Mouse (Mus musculus): ENCODE data around the gene Ndufab1. TPM values are rescaled to one million over a fixed set of nuclear protein-coding genes. Genes with fewer than 3 reads are reported as not detected.
"Not testable (repeated sequence)": the region's sequence is repeated elsewhere in the genome, so short reads cannot be mapped to it uniquely, and the experiment has no call there.

Gene Ndufab1
- 1,000 to 10,000 TPM; 1,113 to 1,195 TPM for total RNA-seq (2021)

DNA sequence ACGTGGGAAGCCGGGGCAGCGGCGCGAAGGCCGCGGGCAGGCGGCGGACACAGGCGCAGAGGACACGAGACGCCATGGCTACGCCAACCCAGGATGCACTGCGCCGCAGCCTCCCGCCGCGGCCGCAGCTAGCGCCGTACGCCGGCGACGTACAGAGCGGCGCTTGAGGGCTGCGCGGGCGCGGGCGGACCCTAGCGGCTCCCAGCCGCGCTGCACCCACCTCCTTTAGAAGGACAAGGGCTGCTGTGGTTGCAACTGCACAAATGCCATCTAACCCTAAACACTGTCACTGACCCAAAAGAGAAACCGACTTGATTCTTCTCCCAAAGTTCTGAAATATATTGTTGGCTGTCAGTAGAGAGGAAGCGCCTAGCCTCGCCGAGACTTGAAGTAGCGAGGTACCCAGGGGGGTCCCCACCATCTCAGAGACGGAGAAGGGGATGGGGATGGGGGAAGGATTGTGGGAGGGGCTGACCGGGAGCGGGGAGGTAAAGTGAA is at the start of gene Ndufab1:
TSS of gene Ndufab1 (minus strand) at position 140 of the 498 bp plus-strand sequence.
- peak; percentile 88 for DNase-seq

GRCm38 (mm10) chr7:122140991-122141390 is 39.3 kb upstream of the Ndufab1 start:
- no peak for DNase-seq

GRCm38 (mm10) chr7:122138190-122138589 is 36.5 kb upstream of the Ndufab1 start:
- no peak for DNase-seq

DNA sequence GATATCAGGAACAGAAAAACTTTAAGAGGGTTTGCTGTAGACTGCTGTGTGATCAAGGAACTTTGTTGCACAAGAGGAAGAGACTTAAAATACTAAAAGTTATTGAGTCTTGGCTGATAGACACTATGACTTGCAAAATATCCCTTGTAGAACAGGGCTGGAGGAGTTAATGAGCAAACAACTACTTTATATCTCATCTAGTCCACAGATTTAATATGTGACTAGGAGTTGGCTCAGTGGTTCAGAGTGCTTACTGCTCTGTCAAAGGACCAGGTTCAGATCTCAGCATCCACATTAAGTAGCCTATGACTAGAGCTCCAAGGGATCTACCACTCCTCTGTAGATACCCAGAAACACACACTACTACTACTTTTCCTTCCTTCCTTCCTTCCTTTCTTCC is 35.4 kb upstream of the Ndufab1 start:
- DNase-seq = no peak

- peak; percentile 16 for DNase-seq
Observed at GRCm38 (mm10) chr7:122135070-122135469, 33.4 kb upstream of the Ndufab1 start.

- no peak for DNase-seq
Observed at GRCm38 (mm10) chr7:122133338-122133625, 31.6 kb upstream of the Ndufab1 start.

DNA sequence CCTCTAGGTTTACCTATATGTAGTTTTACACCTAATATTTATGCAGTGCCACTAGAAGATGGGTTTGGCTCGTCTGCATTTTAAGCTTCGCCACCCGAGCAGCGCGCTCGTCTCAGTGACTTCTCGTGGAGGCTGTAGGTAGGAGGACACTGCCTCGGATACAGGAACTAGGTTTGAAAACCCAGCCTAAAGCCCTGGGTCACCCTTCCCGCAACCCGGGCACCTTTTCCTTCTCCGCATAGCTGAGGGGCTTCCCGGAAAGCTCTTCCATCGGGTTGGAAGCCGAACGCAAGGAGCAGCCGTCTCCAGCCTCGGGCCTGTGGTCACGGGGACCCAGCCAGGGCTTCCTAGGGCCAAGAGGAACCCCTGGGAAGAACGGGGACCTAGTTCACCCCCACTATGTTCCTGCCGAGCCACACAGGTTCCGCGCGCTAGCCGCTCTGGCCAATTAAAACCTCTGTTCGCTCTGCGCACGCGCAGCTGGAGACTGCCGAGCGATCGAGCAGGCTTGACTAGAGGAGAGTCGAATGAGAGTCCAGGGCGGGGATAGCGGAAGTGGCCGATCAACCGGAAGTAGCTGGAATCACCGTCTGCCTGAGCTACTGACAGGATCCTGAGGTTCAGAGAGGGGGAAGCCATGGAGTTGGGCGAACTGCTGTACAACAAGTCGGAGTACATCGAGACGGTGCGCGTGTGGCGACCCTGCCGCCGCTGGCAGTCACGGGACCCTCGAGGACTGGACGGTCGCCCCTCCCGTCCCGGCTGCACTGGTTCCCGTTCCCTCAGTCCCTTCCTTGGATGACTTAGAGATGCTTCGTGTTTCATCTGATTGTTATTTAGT is 31.0 kb upstream of the Ndufab1 start, which contains the start of the genes Palb2 and Dctn5:
TSS of gene Palb2 (minus strand) at position 489 of the 841 bp plus-strand sequence.
TSS of gene Dctn5 (plus strand) at position 545 of the 841 bp plus-strand sequence.
- peak; percentile 99 for DNase-seq

DNA sequence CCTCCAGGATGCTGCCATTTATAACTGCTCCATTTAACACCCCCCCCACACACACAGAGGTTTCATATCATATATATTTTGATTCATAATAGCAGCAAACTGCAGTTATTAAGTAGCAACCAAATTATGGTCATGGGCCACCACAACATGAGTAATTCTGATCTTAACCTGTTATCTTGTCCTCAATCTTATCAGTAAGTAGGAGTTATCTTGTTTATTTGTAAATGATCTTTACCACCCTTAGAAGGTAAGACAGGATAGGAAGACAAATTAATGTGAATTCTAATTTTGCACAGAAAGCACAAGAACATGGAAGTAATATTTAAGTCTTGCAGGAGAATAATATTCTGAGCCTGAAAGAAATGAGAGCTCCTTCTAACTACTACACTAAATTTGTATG is 30.1 kb upstream of the Ndufab1 start:
- DNase-seq = no peak

DNA sequence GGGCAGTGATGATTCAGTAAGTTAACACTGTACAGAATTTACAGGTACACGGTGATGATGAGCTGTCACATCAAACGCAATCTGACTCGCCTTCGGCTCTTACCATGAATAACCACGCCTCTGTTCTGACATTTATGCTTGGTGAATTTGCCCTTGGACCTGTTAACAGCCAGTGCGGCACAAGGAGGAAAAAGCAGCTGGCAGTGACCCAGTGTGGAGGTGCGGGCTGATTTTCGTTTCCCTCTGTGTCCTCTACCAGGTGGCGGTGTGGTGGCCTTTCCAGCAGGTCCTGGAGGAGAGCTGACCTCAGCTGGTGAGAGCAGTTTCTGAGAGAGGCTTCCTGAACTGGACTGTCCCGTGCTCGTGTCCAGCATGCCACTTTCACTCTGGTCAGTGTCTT is 25.3 kb upstream of the Ndufab1 start:
- no peak for DNase-seq

DNA sequence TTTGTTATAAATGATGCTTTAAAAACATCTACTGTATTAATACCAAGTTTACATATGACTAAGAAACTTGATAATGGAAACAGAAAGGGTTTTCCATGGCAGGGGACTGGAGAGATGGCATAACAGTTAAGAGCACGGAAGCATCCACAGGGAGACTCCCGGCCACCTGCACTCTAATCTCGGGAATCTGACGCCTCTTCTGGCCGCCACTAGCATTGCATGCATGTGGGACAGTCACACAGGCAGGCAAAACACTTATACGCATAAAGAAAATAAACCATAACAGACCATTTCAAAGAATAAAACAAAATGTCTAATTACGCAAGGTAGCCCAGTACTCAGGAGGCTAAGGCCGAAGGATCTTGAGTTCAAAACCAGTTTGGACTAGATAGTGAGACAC is 23.9 kb upstream of the Ndufab1 start:
- DNase-seq = no peak

- no peak for DNase-seq
Observed at GRCm38 (mm10) chr7:122123518-122123917, 21.8 kb upstream of the Ndufab1 start.

GRCm38 (mm10) chr7:122108206-122108605 is 6.5 kb upstream of the Ndufab1 start:
- DNase-seq = no peak

DNA sequence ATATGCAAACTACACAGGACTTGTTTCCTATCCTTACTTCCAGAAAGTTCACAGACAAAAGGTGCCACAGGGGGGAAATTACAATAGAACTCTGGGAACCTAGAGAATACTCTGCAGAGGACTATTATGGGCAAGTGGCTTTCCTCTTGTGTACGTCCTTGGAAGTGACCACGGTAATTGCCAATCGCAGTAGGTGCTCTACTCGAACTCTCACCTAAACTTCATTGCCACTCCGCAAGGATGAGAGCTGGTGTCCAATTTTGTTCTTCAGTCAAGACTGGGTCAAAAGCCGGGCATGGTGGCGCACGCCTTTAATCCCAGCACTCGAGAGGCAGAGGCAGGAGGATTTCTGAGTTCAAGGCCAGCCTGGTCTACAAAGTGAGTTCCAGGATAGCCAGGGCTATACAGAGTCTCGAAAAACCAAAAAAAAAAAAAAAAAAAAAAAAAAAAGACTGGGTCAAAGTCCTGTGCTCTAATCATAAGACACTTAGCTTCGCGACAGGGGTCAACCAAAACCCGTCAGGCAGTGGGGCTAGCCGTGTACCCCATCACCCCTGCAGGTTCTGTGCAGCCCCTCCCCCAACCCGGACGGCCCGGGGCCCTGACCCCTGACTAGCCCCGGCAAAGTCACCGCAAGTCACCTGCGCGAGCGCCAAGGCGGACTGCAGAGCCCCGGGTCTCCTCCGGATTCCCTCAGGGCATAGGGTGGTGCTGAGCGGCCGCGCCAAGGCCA is 506 bp downstream of the Ndufab1 start:
- DNase-seq = not testable (repeated sequence)

- DNase-seq = peak; percentile 35
Observed at GRCm38 (mm10) chr7:122099222-122099621, 2.5 kb downstream of the Ndufab1 start.

DNA sequence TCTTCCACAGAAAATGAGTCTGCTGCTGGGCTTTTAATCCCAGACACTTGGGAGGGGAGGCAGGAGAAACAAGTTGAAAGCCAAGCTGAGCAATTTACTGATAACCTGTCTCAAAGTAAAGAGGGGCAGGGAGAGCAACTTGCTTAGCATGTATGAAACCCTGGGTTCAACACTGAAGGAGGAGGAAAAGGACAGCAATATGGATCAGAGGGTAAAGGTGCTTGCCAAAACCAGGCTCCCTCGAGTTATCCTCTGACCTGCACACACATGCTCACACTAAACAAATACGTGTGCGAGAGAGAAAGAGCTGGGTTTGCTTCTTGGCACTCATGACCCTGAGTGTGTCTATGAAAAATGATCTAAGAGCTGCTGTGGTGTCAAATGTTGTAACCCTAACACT is 3.7 kb downstream of the Ndufab1 start:
- DNase-seq = no peak

GRCm38 (mm10) chr7:122094564-122095330 is 6.9 kb downstream of the Ndufab1 start:
- DNase-seq = no peak

DNA sequence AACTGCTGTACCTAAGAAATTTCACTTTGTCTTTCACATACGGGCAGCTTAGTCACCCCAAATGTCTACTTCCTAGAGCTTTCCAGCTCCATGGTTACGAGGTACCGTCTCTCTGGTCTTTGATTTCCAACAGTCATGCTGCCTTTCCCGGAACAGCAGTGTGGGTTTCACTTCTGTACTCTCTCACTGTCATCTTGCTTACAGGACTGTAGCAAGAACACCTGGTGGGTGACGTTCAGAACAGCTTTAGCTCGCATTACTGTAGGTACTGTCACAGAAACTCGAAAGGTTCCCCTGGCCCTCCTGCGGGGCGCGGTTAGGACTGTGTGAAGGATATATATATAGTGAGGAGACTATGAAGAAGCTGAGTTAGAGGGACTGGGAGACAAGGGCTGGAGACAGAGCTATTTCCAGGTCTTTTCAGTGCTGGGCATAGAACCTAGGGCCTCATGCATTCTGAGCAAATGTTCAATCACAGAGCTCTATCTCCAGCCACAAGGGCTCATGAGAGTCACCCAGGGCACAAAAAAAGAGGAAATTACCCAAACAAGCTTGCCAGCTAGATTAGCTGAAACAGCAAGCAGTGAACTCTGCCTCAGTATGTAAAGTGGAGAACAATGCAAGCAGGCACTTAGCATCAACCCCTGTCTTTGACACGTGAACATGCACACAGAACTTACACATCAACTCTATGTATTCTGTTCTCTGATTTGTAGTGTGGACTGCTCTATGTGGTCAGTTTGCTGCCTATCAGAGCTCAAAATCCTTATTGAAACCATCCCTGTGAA is 14.3 kb downstream of the Ndufab1 start:
- no peak for DNase-seq

DNA sequence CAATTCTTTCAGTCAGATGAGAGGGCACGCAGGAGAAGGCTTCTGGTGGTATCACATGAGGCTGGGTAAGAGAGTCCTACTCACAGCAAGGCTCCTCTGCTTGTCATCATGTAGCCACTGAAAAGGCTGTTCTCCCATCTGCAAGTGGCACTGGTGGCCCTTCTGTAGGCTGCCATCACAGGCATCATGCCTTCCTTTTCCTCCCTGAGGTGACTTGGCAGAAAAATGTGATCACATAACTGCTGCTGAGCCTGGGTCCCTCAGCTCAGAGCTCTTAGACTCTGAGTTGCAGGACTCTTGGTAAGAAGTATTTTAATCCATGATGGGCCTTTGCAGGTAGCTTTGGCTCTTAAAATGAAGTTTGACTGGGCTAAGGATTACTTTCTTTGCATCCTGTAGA is 20.6 kb downstream of the Ndufab1 start:
- DNase-seq = no peak

GRCm38 (mm10) chr7:122079798-122080554 is 21.7 kb downstream of the Ndufab1 start:
- DNase-seq = no peak

DNA sequence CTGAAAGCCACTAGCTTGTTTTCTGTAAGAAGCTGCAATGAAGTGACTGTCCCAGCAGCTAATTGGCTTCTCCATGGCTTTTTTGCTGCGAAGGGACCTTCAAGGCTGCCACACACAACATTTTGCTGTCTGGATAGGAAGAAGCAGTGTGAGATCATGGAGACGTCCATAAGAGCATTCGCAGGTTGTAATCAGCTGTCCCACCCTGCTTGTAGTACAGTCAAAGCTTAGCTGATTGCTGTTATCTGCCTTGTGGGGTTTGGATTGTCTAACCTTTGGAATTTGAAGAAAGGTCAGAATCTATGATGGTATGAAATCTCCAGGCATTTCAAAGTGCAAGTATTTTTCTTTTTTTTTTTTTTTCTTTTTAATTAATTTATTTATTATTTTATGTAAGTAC is 27.3 kb downstream of the Ndufab1 start:
- no peak for DNase-seq
